Mouse (Mus musculus) midbrain, postnatal 0 days (tissue): ENCODE results near the gene Adgrl3. TPM values are rescaled to one million over a fixed set of nuclear protein-coding genes. Genes with fewer than 3 reads are reported as not detected.

Experiments
- ATAC-seq: fragments of 200-750 bp; cut with Nextera tagmentation; 2 replicates; pipeline ENCODE4 v1.8.0; 2017; ENCODE audit warnings: moderate number of reproducible peaks, mild to moderate bottlenecking, moderate TSS enrichment, moderate library complexity; ENCODE audit not compliant: low FRiP score
- DNase-seq: peaks from one replicate; pipeline ENCODE4 v3.0.0-alpha.2; 2015; ENCODE audit warnings: low spot score
- H3K27ac ChIP-seq: fragments of 300-500 bp; sonication (generic); 2 replicates; pipeline ENCODE4 v1.5.1; 2014; ENCODE audit warnings: low read depth, mild to moderate bottlenecking, low read length, mixed read lengths
- H3K27me3 ChIP-seq: fragments of 300-500 bp; sonication (generic); 2 replicates; pipeline ENCODE4 v1.6.1; 2014; ENCODE audit warnings: low read length, control low read depth, mixed read lengths; ENCODE audit not compliant: insufficient read depth
- H3K36me3 ChIP-seq: fragments of 300-500 bp; sonication (generic); 2 replicates; pipeline ENCODE4 v1.6.1; 2014; ENCODE audit warnings: low read length, control low read depth, mixed read lengths; ENCODE audit not compliant: insufficient read depth
- H3K4me1 ChIP-seq: fragments of 300-500 bp; sonication (generic); 2 replicates; pipeline ENCODE4 v1.6.1; 2014; ENCODE audit warnings: mild to moderate bottlenecking, control low read depth, antibody characterized with exemption, low read length, mixed read lengths; ENCODE audit not compliant: insufficient read depth
- H3K4me2 ChIP-seq: fragments of 300-500 bp; sonication (generic); 2 replicates; pipeline ENCODE4 v1.6.1; 2014; ENCODE audit warnings: low read depth, mild to moderate bottlenecking, low read length, mixed read lengths; ENCODE audit not compliant: poor library complexity, severe bottlenecking
- H3K4me3 ChIP-seq: fragments of 300-500 bp; sonication (generic); 2 replicates; pipeline ENCODE4 v1.5.1; 2014; ENCODE audit warnings: low read depth, mild to moderate bottlenecking, low read length, moderate library complexity
- H3K9ac ChIP-seq: fragments of 300-500 bp; sonication (generic); replicated peaks from 2 replicates; pipeline ENCODE4 v1.6.1; 2014; ENCODE audit warnings: mild to moderate bottlenecking, low read length, moderate library complexity, mixed read lengths; ENCODE audit not compliant: poor library complexity, severe bottlenecking
- H3K9me3 ChIP-seq: fragments of 300-500 bp; sonication (generic); 2 replicates; pipeline ENCODE4 v1.6.1; 2016; ENCODE audit warnings: low read length, control low read depth
- CTCF ChIP-seq: IDR thresholded peaks from 2 replicates; pipeline ENCODE4 v1.5.1; 2016; ENCODE audit warnings: antibody characterized with exemption, mild to moderate bottlenecking
- WGBS: fragments of 180-500 bp; shearing (Covaris S2); extraction: QIAGEN DNeasy Blood & Tissue Kit; methylation state at CpG from one replicate; pipeline ENCODE4 v1.1.7; 2014; 5-methylcytosine and 5-hydroxymethylcytosine counted together
- polyA plus RNA-seq: library from polyadenylated mRNA; unstranded; fragments of >200 nt; fragmentation: Nextera tagmentation; extraction: Ambion mirVana; gene quantifications from 2 replicates; pipeline ENCODE4 v1.2.1, GENCODE M21; 2015
- total RNA-seq: library from RNA; depleted of rRNA; stranded (reverse); fragments of >200 nt; gene quantifications from 2 replicates; pipeline ENCODE4 v1.2.3, GENCODE M21; 2014

Adgrl3 gene
- total and polyA plus RNA-seq, 2 experiments from 2014 or later = 57.2 to 338 TPM

DNA sequence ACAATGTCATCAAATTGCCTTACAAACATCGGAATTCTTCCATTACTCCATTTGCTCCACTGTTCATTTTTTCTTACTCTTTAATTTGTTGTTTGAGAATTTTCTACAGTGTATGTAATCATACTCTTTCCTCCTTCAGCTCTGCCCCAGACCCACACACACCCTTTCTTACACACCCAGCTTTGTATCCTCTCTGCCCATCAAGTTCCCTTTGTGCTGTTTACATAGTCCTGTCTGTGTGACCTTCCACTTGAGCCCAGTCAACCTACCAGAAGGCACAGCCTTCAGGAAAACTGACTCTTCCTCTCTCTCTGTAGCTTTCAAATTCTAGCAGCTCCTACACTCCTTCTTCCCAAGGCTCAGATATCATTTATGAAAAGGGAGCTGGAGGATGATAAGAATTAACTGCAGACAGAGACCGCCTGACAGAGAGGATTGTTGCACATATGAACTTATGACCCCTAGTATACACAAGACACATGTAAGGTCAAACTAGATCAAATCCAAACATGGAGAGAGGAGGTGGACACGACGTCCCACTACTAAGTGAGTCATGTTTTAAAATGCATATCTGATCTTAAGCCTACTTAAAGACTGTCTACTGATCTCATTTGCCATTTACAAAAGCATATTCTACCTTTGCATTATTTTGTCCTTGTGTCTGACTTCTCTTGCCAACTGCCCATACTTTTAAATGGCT is 654.5 kb downstream of the Adgrl3 start:
- Histone ChIP-seq H3K36me3 (peaks cover 4% of the 10 kb centered on the region; the same call in 1 of the 2 replicates), H3K27me3 (no peaks in the 10 kb centered on the region), H3K4me3 (no peak overlapping the region), H3K9ac (no peak overlapping the region), H3K4me2 (no peak overlapping the region), H3K27ac (no peak overlapping the region), H3K4me1 (no peaks in the 10 kb centered on the region), H3K9me3 (no peaks in the 10 kb centered on the region)
- no peak for DNase-seq
- TF ChIP-seq CTCF = no peak
- ATAC-seq = no peak
- 88% methylated on average over 4 of the region's 4 CpGs for WGBS

DNA sequence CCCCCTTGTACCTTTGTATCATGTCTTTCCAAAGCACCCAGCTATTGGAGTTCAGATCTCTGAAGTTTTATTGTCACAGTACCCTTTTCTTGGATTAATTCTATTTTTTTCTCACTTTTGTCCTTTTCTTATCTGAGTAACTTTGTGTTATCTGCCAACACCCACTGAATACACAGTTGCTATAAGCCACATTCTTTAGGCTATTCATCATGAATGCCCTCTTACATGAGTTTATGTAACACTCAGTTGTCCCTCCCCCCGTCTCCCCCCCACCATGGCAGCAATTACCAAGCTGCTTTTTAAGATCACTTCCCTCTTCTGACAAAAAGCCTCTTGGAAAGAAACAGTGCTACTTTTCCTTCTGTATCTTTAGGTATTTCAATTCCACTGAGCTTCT is 655.0 kb downstream of the Adgrl3 start:
- no peak for TF ChIP-seq CTCF
- H3K9me3 ChIP-seq = no peaks in the 10 kb centered on the region
- H3K27me3 ChIP-seq = no peaks in the 10 kb centered on the region
- 91% methylated on average over 1 of the region's 1 CpGs for WGBS
- ATAC-seq (no peak), DNase-seq (no peak)
- H3K4me3 ChIP-seq = no peak overlapping the region
- H3K4me1 ChIP-seq = no peaks in the 10 kb centered on the region
- H3K27ac ChIP-seq = no peak overlapping the region
- H3K4me2 ChIP-seq = no peak overlapping the region
- no peak overlapping the region for H3K9ac ChIP-seq
- H3K36me3 ChIP-seq = peaks cover 4% of the 10 kb centered on the region; the same call in 1 of the 2 replicates

DNA sequence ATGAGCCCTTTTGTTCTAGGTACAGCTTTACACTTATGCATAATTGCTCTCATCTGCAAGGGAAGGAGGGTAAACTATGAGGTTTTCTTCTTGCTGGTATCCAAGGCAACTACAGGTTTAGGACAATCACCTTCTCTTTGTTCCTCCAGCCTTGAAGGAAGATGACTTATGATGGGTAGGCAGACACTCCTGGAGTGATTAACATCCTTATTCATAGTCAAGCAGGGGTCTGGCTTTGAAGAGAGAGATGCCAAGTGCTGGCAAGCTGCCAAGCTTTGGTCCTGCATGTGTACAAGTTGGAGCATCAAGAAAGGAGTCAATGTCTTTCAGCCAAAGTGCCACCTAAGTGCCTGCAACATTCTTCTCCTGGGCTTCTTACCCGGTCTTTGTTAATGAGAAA is 657.0 kb downstream of the Adgrl3 start:
- TF ChIP-seq CTCF = no peak
- Histone ChIP-seq H3K4me2 (no peak overlapping the region), H3K4me3 (no peak overlapping the region), H3K9ac (no peak overlapping the region), H3K9me3 (no peaks in the 10 kb centered on the region), H3K36me3 (peaks cover 4% of the 10 kb centered on the region; the same call in 1 of the 2 replicates), H3K27ac (no peak overlapping the region), H3K4me1 (no peaks in the 10 kb centered on the region), H3K27me3 (no peaks in the 10 kb centered on the region)
- ATAC-seq (no peak), DNase-seq (no peak)
- 88% methylated on average over 1 of the region's 1 CpGs for WGBS

DNA sequence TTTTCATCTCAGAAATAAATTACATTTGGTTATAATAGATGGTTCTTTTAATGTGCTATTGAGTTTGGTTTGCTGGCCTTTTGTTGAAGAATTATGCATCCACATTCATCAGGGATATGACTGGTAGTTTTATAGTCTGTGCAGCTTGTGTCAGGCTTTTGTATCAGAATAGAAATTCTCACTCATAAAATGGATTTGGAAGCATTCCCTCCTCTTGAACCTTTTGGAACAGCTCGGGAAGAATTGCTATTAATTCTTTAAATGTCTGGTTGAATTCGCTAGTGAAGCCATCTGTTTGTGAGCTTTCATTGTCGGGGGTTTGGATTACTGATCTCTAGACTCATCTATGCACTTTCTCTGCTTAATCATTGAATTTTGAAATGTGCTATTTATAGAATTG is 666.3 kb downstream of the Adgrl3 start:
- ATAC-seq = no peak
- no peak for DNase-seq
- 83% methylated on average over 3 of the region's 3 CpGs for WGBS

DNA sequence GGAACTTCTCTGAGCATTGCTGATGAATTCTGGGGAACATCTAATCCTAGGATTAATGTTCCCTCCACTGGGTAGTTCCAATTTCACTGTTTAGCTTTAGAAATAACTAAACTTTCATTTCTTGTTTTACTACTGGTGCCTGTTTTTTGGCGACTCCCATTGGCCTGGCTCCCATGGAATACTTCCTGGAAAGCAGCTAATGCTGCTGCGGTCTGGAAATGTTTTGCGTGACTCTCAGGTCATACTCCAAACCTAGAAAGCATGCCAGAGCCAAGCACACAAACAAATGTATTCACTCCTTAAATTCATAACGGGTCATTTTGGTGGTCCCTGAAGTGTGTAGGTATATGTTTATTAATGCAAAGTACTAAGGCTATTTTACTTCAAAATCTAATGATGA is 666.9 kb downstream of the Adgrl3 start:
- Histone ChIP-seq H3K27me3 (no peaks in the 10 kb centered on the region), H3K4me2 (no peak overlapping the region), H3K4me3 (no peak overlapping the region), H3K9me3 (no peaks in the 10 kb centered on the region), H3K9ac (no peak overlapping the region), H3K4me1 (no peaks in the 10 kb centered on the region), H3K27ac (no peak overlapping the region), H3K36me3 (no peaks in the 10 kb centered on the region)
- TF ChIP-seq CTCF = no peak
- ATAC-seq (no peak), DNase-seq (no peak)
- 85% methylated on average over 4 of the region's 4 CpGs for WGBS

More for the DNA sequence above, 666.3 kb downstream of the Adgrl3 start:
- H3K4me3 ChIP-seq = no peak overlapping the region
- no peak overlapping the region for H3K4me2 ChIP-seq
- no peak for TF ChIP-seq CTCF
- H3K27me3 ChIP-seq = no peaks in the 10 kb centered on the region
- no peak overlapping the region for H3K9ac ChIP-seq
- H3K9me3 ChIP-seq = no peaks in the 10 kb centered on the region
- no peaks in the 10 kb centered on the region for H3K36me3 ChIP-seq
- no peaks in the 10 kb centered on the region for H3K4me1 ChIP-seq
- H3K27ac ChIP-seq = no peak overlapping the region

DNA sequence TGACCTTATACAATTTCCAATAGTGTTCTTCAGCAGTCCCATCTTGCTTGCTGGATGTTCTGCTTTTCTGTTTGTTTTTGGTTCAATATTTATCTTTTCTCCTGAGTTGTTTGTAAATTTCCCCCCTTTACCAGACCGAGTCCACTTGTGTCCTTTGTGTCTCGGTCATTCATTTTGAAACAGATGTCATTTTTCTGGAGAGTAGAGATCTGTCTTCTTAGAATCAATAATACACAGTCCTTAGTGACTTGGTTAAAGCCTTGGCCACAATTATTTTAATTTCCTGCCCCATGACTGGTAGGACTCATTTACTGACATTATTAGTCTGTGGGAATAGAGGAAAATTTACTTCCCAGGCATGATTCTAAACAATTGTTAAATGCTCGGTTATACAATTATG is 709.7 kb downstream of the Adgrl3 start:
- 72% methylated on average over 3 of the region's 3 CpGs for WGBS
- no peak for DNase-seq
- H3K4me3 ChIP-seq = no peak overlapping the region
- TF ChIP-seq CTCF = no peak
- H3K27me3 ChIP-seq = no peaks in the 10 kb centered on the region
- no peak overlapping the region for H3K9ac ChIP-seq
- H3K4me1 ChIP-seq = no peaks in the 10 kb centered on the region
- peaks cover under 1% of the 10 kb centered on the region; the same call in 1 of the 2 replicates for H3K36me3 ChIP-seq
- H3K27ac ChIP-seq = no peak overlapping the region
- H3K4me2 ChIP-seq = no peak overlapping the region
- no peak for ATAC-seq
- no peaks in the 10 kb centered on the region for H3K9me3 ChIP-seq
